Mouse (Mus musculus): ENCODE measurements around the gene Rps26. TPM values are rescaled to one million over a fixed set of nuclear protein-coding genes. Genes with fewer than 3 reads are reported as not detected.
"Not testable (repeated sequence)": the region's sequence is repeated elsewhere in the genome, so short reads cannot be mapped to it uniquely, and the experiment has no call there.

Gene Rps26
- total and polyA plus RNA-seq, 3 experiments: 229 to 337 (median 279) TPM

- intact Hi-C loops (cut with DNase I): no loop called here
- no peak for TF ChIP-seq POLR2A (IDR thresholded peaks at IDR 0.05; ENCODE audit: insufficient read depth, low read depth, low read length)
- no peak for TF ChIP-seq CTCF (IDR thresholded peaks at IDR 0.05)
- no peak for TF ChIP-seq EP300 (IDR thresholded peaks at IDR 0.05; ENCODE audit: insufficient read depth, low read depth, low read length)
- no peak for DNase-seq
- Histone ChIP-seq H3K27ac (no peak overlapping the region), H3K36me3 (ENCODE audit: control insufficient read depth, insufficient read depth, low read length) (no peaks in the 10 kb centered on the region), H3K4me1 (ENCODE audit: control insufficient read depth, insufficient read depth, low read length) (no peaks in the 10 kb centered on the region), H3K4me3 (no peak overlapping the region), H3K9ac (ENCODE audit: low read depth, low read length) (no peak overlapping the region), H3K27me3 (ENCODE audit: control insufficient read depth, insufficient read depth, low read length) (no peaks in the 10 kb centered on the region), H3K79me2 (replicated peaks; ENCODE audit: control insufficient read depth, insufficient read depth, low read length) (no peaks in the 10 kb centered on the region)
- WGBS: 80% methylated on average over 1 of the region's 1 CpGs
Observed at GRCm38 (mm10) chr10:128618570-128618969, 8.0 kb downstream of the Rps26 start.

GRCm38 (mm10) chr10:128615798-128616448 lies 10.6 kb downstream of the Rps26 start:
- H3K4me3 ChIP-seq; H3K79me2 ChIP-seq (replicated peaks; ENCODE audit: control insufficient read depth, insufficient read depth, low read length); H3K4me1 ChIP-seq (ENCODE audit: control insufficient read depth, insufficient read depth, low read length); intact Hi-C loops (cut with DNase I); H3K9ac ChIP-seq (ENCODE audit: low read depth, low read length); H3K36me3 ChIP-seq (ENCODE audit: control insufficient read depth, insufficient read depth, low read length); DNase-seq; H3K27me3 ChIP-seq (ENCODE audit: control insufficient read depth, insufficient read depth, low read length); H3K27ac ChIP-seq: not testable (repeated sequence)
- WGBS: 83% methylated on average over 6 of the region's 7 CpGs

- intact Hi-C loops (cut with DNase I): loop anchor here (5.0 kb wide), 1 partner anchor 57 kb away; the partner anchor contains the start of gene Suox
- 0 out of 2 replicates have a peak, but pooled peaks have one; percentile 19 for TF ChIP-seq CTCF (IDR thresholded peaks at IDR 0.05)
- TF ChIP-seq POLR2A (IDR thresholded peaks at IDR 0.05; ENCODE audit: insufficient read depth, low read depth, low read length): no peak
- no peak for DNase-seq
- Histone ChIP-seq H3K4me1 (ENCODE audit: control insufficient read depth, insufficient read depth, low read length) (no peaks in the 10 kb centered on the region), H3K9ac (ENCODE audit: low read depth, low read length) (no peak overlapping the region), H3K27ac (no peak overlapping the region), H3K79me2 (replicated peaks; ENCODE audit: control insufficient read depth, insufficient read depth, low read length) (no peaks in the 10 kb centered on the region), H3K27me3 (ENCODE audit: control insufficient read depth, insufficient read depth, low read length) (no peaks in the 10 kb centered on the region), H3K36me3 (ENCODE audit: control insufficient read depth, insufficient read depth, low read length) (no peaks in the 10 kb centered on the region), H3K4me3 (no peak overlapping the region)
- 52% methylated on average over 3 of the region's 3 CpGs for WGBS
Observed at GRCm38 (mm10) chr10:128614934-128615333, 11.6 kb downstream of the Rps26 start.

- not testable (repeated sequence) for H3K36me3 ChIP-seq (ENCODE audit: control insufficient read depth, insufficient read depth, low read length); H3K27ac ChIP-seq; H3K4me1 ChIP-seq (ENCODE audit: control insufficient read depth, insufficient read depth, low read length); H3K27me3 ChIP-seq (ENCODE audit: control insufficient read depth, insufficient read depth, low read length); DNase-seq; H3K79me2 ChIP-seq (replicated peaks; ENCODE audit: control insufficient read depth, insufficient read depth, low read length); H3K4me3 ChIP-seq; H3K9ac ChIP-seq (ENCODE audit: low read depth, low read length)
- WGBS: 50% methylated on average over 4 of the region's 4 CpGs
- intact Hi-C loops (cut with DNase I): loop anchor here (5.0 kb wide), 1 partner anchor 58 kb away; the partner anchor contains the start of gene Suox
Observed at GRCm38 (mm10) chr10:128613820-128614219, 12.7 kb downstream of the Rps26 start.

- DNase-seq: no peak
- no peak overlapping the region for H3K27ac ChIP-seq
Observed at GRCm38 (mm10) chr10:128613154-128613440, 13.4 kb downstream of the Rps26 start.

GRCm38 (mm10) chr10:128612433-128613153 lies 14.0 kb downstream of the Rps26 start:
- Histone ChIP-seq H3K36me3 (ENCODE audit: control insufficient read depth, insufficient read depth, low read length) (no peaks in the 10 kb centered on the region), H3K9ac (ENCODE audit: low read depth, low read length) (no peak overlapping the region), H3K27ac (no peak overlapping the region), H3K79me2 (replicated peaks; ENCODE audit: control insufficient read depth, insufficient read depth, low read length) (no peaks in the 10 kb centered on the region), H3K4me3 (no peak overlapping the region), H3K27me3 (ENCODE audit: control insufficient read depth, insufficient read depth, low read length) (no peaks in the 10 kb centered on the region), H3K4me1 (ENCODE audit: control insufficient read depth, insufficient read depth, low read length) (no peaks in the 10 kb centered on the region)
- 12% methylated on average over 16 of the region's 16 CpGs for WGBS
- TF ChIP-seq CTCF (IDR thresholded peaks at IDR 0.05): peak; percentile 98
- no peak for TF ChIP-seq EP300 (IDR thresholded peaks at IDR 0.05; ENCODE audit: insufficient read depth, low read depth, low read length)
- intact Hi-C loops (cut with DNase I): loop anchor here (5.0 kb wide), 1 partner anchor 60 kb away; the partner anchor contains the start of gene Suox
- peak; percentile 66 to 76 for DNase-seq

More at GRCm38 (mm10) chr10:128613154-128613440, 13.4 kb downstream of the Rps26 start:
- Histone ChIP-seq H3K4me3 (no peak overlapping the region), H3K36me3 (ENCODE audit: control insufficient read depth, insufficient read depth, low read length) (no peaks in the 10 kb centered on the region), H3K4me1 (ENCODE audit: control insufficient read depth, insufficient read depth, low read length) (no peaks in the 10 kb centered on the region), H3K27me3 (ENCODE audit: control insufficient read depth, insufficient read depth, low read length) (no peaks in the 10 kb centered on the region), H3K79me2 (replicated peaks; ENCODE audit: control insufficient read depth, insufficient read depth, low read length) (no peaks in the 10 kb centered on the region), H3K9ac (ENCODE audit: low read depth, low read length) (no peak overlapping the region)
- WGBS: 23% methylated on average over 6 of the region's 6 CpGs
- intact Hi-C loops (cut with DNase I): loop anchor here (5.0 kb wide), 1 partner anchor 59 kb away; the partner anchor contains the start of gene Suox
- TF ChIP-seq CTCF (IDR thresholded peaks at IDR 0.05) (no peak), EP300 (IDR thresholded peaks at IDR 0.05; ENCODE audit: insufficient read depth, low read depth, low read length) (no peak), POLR2A (IDR thresholded peaks at IDR 0.05; ENCODE audit: insufficient read depth, low read depth, low read length) (no peak)

Measured in heart, adult 2 months (tissue).